Comparison of ENCODE assay signal across 8 mouse cellular contexts in genomic region chr13:70840161-70840560, GRCm38 (mm10). TPM values are rescaled to one million over a fixed set of nuclear protein-coding genes. Genes with fewer than 3 reads are reported as not detected.
DNase-seq lines count a peak whose midpoint lies in the region; ATAC-seq and TF ChIP-seq lines count a peak whose summit lies in the region.

No protein-coding gene starts in this region.

- CTCF ChIA-PET in Patski (lab: Charles Lee): interaction anchor here (0.9 to 5.9 kb wide), 7 partner anchors 56 to 228 kb away, joined by 3 to 67 read pairs (median 4); no protein-coding TSS in a partner anchor

- no peak for ATAC-seq in Patski
- ATAC-seq in forebrain, embryonic 14.5 days: peak; percentile 75; the same call in 1 of the 2 replicates
- peak; percentile 80; the same call in 1 of the 2 replicates for ATAC-seq in hindbrain, embryonic 15.5 days (ENCODE audit: low FRiP score, low read depth)

- no peaks in the 10 kb centered on the region for H3K9me3 ChIP-seq in forebrain, embryonic 14.5 days (replicated peaks; ENCODE audit: control insufficient read depth, low read length)
- no peaks in the 10 kb centered on the region for H3K9me3 ChIP-seq in hindbrain, embryonic 15.5 days

- H3K27ac ChIP-seq in forebrain, embryonic 14.5 days (ENCODE audit: low read depth, low read length): no peak overlapping the region
- H3K27ac ChIP-seq in hindbrain, embryonic 15.5 days (replicated peaks): no peak overlapping the region

- 10% methylated on average over 6 of the region's 6 CpGs for WGBS in forebrain, embryonic 14.5 days
- 12% methylated on average over 6 of the region's 6 CpGs for WGBS in hindbrain, embryonic 15.5 days

- in situ Hi-C loops in Patski (cut with MboI; ENCODE audit: low pct_unique_long_range_greater_than_20kb): no loop called here

- H3K36me3 ChIP-seq in forebrain, embryonic 14.5 days (ENCODE audit: control insufficient read depth, insufficient read depth, low read length): no peaks in the 10 kb centered on the region
- H3K36me3 ChIP-seq in hindbrain, embryonic 15.5 days: no peaks in the 10 kb centered on the region; the same call in 1 of the 2 replicates

- no peak for DNase-seq in Patski (ENCODE audit: low read depth, low spot score)
- DNase-seq in c-Kit-positive CD71-positive TER-119-positive erythroid progenitor cells, embryonic 14.5 days (ENCODE audit: low spot score): peak; percentile 7
- peak; percentile 86 for DNase-seq in forebrain, embryonic 14.5 days (ENCODE audit: low spot score)
- DNase-seq in layer of hippocampus, postnatal 10 days (ENCODE audit: low spot score in 2 of 2): peak; percentile 83 to 87
- peak; percentile 72 for DNase-seq in lung, postnatal 36 days
- DNase-seq in right cerebral cortex, adult 2 months (ENCODE audit: low spot score in 2 of 2): peak; percentile 89
- DNase-seq in spleen, adult 12 weeks (ENCODE audit: low spot score): no peak

- H3K9ac ChIP-seq in forebrain, embryonic 14.5 days (ENCODE audit: low read length): no peak overlapping the region
- H3K9ac ChIP-seq in hindbrain, embryonic 15.5 days: no peak overlapping the region

- H3K4me3 ChIP-seq in forebrain, embryonic 14.5 days (ENCODE audit: low read depth, low read length): no peak overlapping the region
- peak overlapping the region; percentile 52 for H3K4me3 ChIP-seq in hindbrain, embryonic 15.5 days

- no peaks in the 10 kb centered on the region for H3K27me3 ChIP-seq in Patski
- H3K27me3 ChIP-seq in forebrain, embryonic 14.5 days (replicated peaks; ENCODE audit: control insufficient read depth, insufficient read depth, low read length): 0 out of 2 replicates have a peak, but pooled peaks cover 18% of the 10 kb centered on the region
- H3K27me3 ChIP-seq in hindbrain, embryonic 15.5 days: 0 out of 2 replicates have a peak, but pooled peaks cover 5% of the 10 kb centered on the region

- POLR2A ChIA-PET in Patski (lab: Charles Lee): interaction anchor here (0.6 kb wide), 1 partner anchor 194 kb away, joined by 3 read pairs; no protein-coding TSS in a partner anchor

- peaks cover 5% of the 10 kb centered on the region; the same call in 1 of the 2 replicates for H3K4me1 ChIP-seq in forebrain, embryonic 14.5 days (ENCODE audit: control insufficient read depth, insufficient read depth, low read length)
- H3K4me1 ChIP-seq in hindbrain, embryonic 15.5 days (replicated peaks): peaks cover 22% of the 10 kb centered on the region

- no peak overlapping the region for H3K4me2 ChIP-seq in forebrain, embryonic 14.5 days (ENCODE audit: low read length)
- H3K4me2 ChIP-seq in hindbrain, embryonic 15.5 days: peak overlapping the region; percentile 87

- TF ChIP-seq CTCF in Patski (IDR thresholded peaks at IDR 0.05): peak; percentile 94

RNA-seq across cellular contexts. Expression of gene Adamts16, which starts 1.4 kb away (rescaled TPM):
- 0.05 TPM for polyA plus RNA-seq in Patski (2021)
- polyA plus RNA-seq in forebrain, embryonic 14.5 days (2014; fragmentation: Nextera tagmentation; extraction: Ambion mirVana): 0.39 and 0.68 TPM in 2 replicates
- polyA plus RNA-seq in hindbrain, embryonic 15.5 days (2015; fragmentation: Nextera tagmentation; extraction: Ambion mirVana): 3.1 and 3.7 TPM in 2 replicates
- total RNA-seq in layer of hippocampus, postnatal 10 days (2021): 10 to 100 TPM in 1 of 2 experiments, 1 to 10 TPM in 1; 6.3 to 10.9 TPM

Comparison
In these comparisons a context has a peak if more than half of its experiments do, and no peak if none do; other contexts are left out.
1. DNase-seq: peak in c-Kit-positive CD71-positive TER-119-positive erythroid progenitor cells, embryonic 14.5 days (single experiment), forebrain, embryonic 14.5 days (single experiment), layer of hippocampus, postnatal 10 days (2 of 2), lung, postnatal 36 days (single experiment) and right cerebral cortex, adult 2 months (2 of 2); none in Patski (single experiment) and spleen, adult 12 weeks (single experiment).